Mouse (Mus musculus): ENCODE measurements around the gene Smim4. TPM values are rescaled to one million over a fixed set of nuclear protein-coding genes. Genes with fewer than 3 reads are reported as not detected.

Smim4 gene
- polyA plus RNA-seq, 1 experiment, result 108 TPM

GRCm38 (mm10) chr14:31166827-31167226 is 38.1 kb upstream of the Smim4 start:
- TF ChIP-seq FLI1 (IDR thresholded peaks at IDR 0.05; ENCODE audit: low read length) (no peak), GATA1 (IDR thresholded peaks at IDR 0.05; ENCODE audit: borderline replicate concordance, low read length) (no peak)
- H3K9me3 ChIP-seq, result peaks cover 7% of the 10 kb centered on the region
- H3K27me3 ChIP-seq (replicated peaks), result peaks cover 70% of the 10 kb centered on the region
- H3K4me3 ChIP-seq (replicated peaks), result peak overlapping the region; percentile 54
- peaks cover 84% of the 10 kb centered on the region for H3K4me1 ChIP-seq
- peaks cover 19% of the 10 kb centered on the region for H3K36me3 ChIP-seq (replicated peaks; ENCODE audit: low read length)

DNA sequence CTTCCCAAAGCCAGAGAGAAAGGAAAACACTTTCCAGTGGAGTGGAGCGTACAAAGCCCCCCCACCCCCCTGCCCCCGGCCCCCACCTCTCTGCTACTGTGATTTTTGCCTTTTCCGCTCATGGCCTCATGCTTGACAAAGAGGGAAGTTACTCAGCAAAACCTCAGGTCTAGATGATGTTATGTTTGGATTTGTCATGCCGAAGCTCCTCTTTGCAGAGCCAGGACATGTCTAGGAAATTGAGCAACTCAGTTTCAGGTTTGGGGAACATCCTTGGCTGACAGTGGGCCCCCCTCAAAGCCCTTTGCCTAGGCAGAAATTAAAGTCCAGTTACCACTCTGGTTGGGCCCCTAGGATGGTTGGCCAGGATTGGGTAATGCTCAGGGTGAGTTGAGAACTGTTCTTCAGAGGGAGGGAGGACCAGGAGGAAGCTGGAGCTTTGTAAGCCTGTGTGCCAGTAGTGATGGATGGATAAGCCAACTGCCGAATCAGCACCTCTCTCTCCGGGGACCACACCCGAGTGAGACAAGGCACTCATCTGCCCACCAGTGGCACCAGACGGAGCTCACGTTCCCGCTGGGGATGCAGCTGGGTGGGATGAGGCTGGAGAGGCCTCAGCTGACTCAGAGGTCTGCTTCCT is 37.4 kb upstream of the Smim4 start:
- H3K36me3 ChIP-seq (replicated peaks; ENCODE audit: low read length), result peaks cover 12% of the 10 kb centered on the region
- H3K4me1 ChIP-seq, result peaks cover 76% of the 10 kb centered on the region
- peaks cover 76% of the 10 kb centered on the region for H3K27me3 ChIP-seq (replicated peaks)
- H3K9me3 ChIP-seq, result peaks cover 7% of the 10 kb centered on the region
- peak overlapping the region; percentile 74 for H3K4me3 ChIP-seq (replicated peaks)
- TF ChIP-seq FLI1 (IDR thresholded peaks at IDR 0.05; ENCODE audit: low read length) (no peak), GATA1 (IDR thresholded peaks at IDR 0.05; ENCODE audit: borderline replicate concordance, low read length) (no peak)

DNA sequence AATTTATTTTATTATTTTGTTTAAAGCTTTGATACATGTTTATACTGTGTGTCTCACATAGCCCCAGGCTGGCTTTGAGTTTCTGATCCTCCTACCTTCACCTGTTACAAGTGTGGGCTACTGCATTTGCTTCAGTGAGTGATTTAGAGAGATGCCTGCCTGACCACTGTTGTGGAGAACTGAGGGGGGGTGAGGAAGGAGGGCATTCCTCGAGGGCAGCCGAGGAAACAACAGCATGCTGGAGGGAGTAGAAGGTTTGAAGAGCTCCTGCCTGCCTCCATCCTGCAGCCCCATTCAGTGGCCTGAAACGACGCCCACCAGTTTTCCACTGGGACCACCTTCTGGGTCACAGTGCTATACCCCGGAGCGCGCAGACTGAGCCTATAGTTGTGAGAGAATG is 36.7 kb upstream of the Smim4 start:
- peaks cover 83% of the 10 kb centered on the region for H3K27me3 ChIP-seq (replicated peaks)
- no peak overlapping the region for H3K4me3 ChIP-seq (replicated peaks)
- peaks cover 7% of the 10 kb centered on the region for H3K9me3 ChIP-seq

GRCm38 (mm10) chr14:31165010-31165409 is 36.3 kb upstream of the Smim4 start:
- H3K4me1 ChIP-seq, result peaks cover 72% of the 10 kb centered on the region
- peaks cover 87% of the 10 kb centered on the region for H3K27me3 ChIP-seq (replicated peaks)
- peaks cover 7% of the 10 kb centered on the region for H3K9me3 ChIP-seq
- TF ChIP-seq GATA1 (IDR thresholded peaks at IDR 0.05; ENCODE audit: borderline replicate concordance, low read length) (no peak), FLI1 (IDR thresholded peaks at IDR 0.05; ENCODE audit: low read length) (no peak)
- H3K36me3 ChIP-seq (replicated peaks; ENCODE audit: low read length), result peaks cover 1% of the 10 kb centered on the region
- no peak overlapping the region for H3K4me3 ChIP-seq (replicated peaks)

More for the DNA sequence above, 36.7 kb upstream of the Smim4 start:
- no peak for TF ChIP-seq GATA1 (IDR thresholded peaks at IDR 0.05; ENCODE audit: borderline replicate concordance, low read length)
- no peak for TF ChIP-seq FLI1 (IDR thresholded peaks at IDR 0.05; ENCODE audit: low read length)
- Histone ChIP-seq H3K36me3 (replicated peaks; ENCODE audit: low read length) (peaks cover 6% of the 10 kb centered on the region), H3K4me1 (peaks cover 72% of the 10 kb centered on the region)

GRCm38 (mm10) chr14:31164067-31164466 is 35.3 kb upstream of the Smim4 start:
- Histone ChIP-seq H3K4me3 (replicated peaks) (no peak overlapping the region), H3K27me3 (replicated peaks) (peaks cover 96% of the 10 kb centered on the region), H3K4me1 (peaks cover 64% of the 10 kb centered on the region), H3K9me3 (peaks cover 7% of the 10 kb centered on the region), H3K36me3 (replicated peaks; ENCODE audit: low read length) (no peaks in the 10 kb centered on the region)
- TF ChIP-seq GATA1 (IDR thresholded peaks at IDR 0.05; ENCODE audit: borderline replicate concordance, low read length), result no peak
- no peak for TF ChIP-seq FLI1 (IDR thresholded peaks at IDR 0.05; ENCODE audit: low read length)

GRCm38 (mm10) chr14:31161638-31162037 is 32.9 kb upstream of the Smim4 start:
- Histone ChIP-seq H3K4me3 (replicated peaks) (peak overlapping the region; percentile 78), H3K36me3 (replicated peaks; ENCODE audit: low read length) (no peaks in the 10 kb centered on the region), H3K27me3 (replicated peaks) (peaks cover 97% of the 10 kb centered on the region), H3K4me1 (peaks cover 46% of the 10 kb centered on the region), H3K9me3 (peaks cover 7% of the 10 kb centered on the region)
- TF ChIP-seq FLI1 (IDR thresholded peaks at IDR 0.05; ENCODE audit: low read length) (no peak), GATA1 (IDR thresholded peaks at IDR 0.05; ENCODE audit: borderline replicate concordance, low read length) (no peak)

- peaks cover 94% of the 10 kb centered on the region for H3K27me3 ChIP-seq (replicated peaks)
These were observed 32.4 kb upstream of the Smim4 start for GRCm38 (mm10) chr14:31161191-31161590.

GRCm38 (mm10) chr14:31160196-31161150 is 31.7 kb upstream of the Smim4 start:
- H3K27me3 ChIP-seq (replicated peaks), result peaks cover 92% of the 10 kb centered on the region
- peaks cover 11% of the 10 kb centered on the region for H3K9me3 ChIP-seq
- no peaks in the 10 kb centered on the region for H3K36me3 ChIP-seq (replicated peaks; ENCODE audit: low read length)
- TF ChIP-seq FLI1 (IDR thresholded peaks at IDR 0.05; ENCODE audit: low read length) (no peak), GATA1 (IDR thresholded peaks at IDR 0.05; ENCODE audit: borderline replicate concordance, low read length) (no peak)
- H3K4me3 ChIP-seq (replicated peaks), result peak overlapping the region; percentile 80
- peaks cover 35% of the 10 kb centered on the region for H3K4me1 ChIP-seq

More at GRCm38 (mm10) chr14:31161191-31161590, 32.4 kb upstream of the Smim4 start:
- Histone ChIP-seq H3K9me3 (peaks cover 7% of the 10 kb centered on the region), H3K36me3 (replicated peaks; ENCODE audit: low read length) (no peaks in the 10 kb centered on the region), H3K4me3 (replicated peaks) (peak overlapping the region; percentile 78), H3K4me1 (peaks cover 41% of the 10 kb centered on the region)
- TF ChIP-seq FLI1 (IDR thresholded peaks at IDR 0.05; ENCODE audit: low read length), result no peak
- TF ChIP-seq GATA1 (IDR thresholded peaks at IDR 0.05; ENCODE audit: borderline replicate concordance, low read length), result no peak

- Histone ChIP-seq H3K9me3 (peaks cover 24% of the 10 kb centered on the region), H3K4me3 (replicated peaks) (no peak overlapping the region), H3K36me3 (replicated peaks; ENCODE audit: low read length) (peaks cover 34% of the 10 kb centered on the region), H3K27me3 (replicated peaks) (peaks cover 91% of the 10 kb centered on the region), H3K4me1 (peaks cover 4% of the 10 kb centered on the region; the same call in 1 of the 2 replicates)
- TF ChIP-seq GATA1 (IDR thresholded peaks at IDR 0.05; ENCODE audit: borderline replicate concordance, low read length) (no peak), FLI1 (IDR thresholded peaks at IDR 0.05; ENCODE audit: low read length) (no peak)
These were observed 16.9 kb upstream of the Smim4 start for GRCm38 (mm10) chr14:31145694-31146093.

All from megakaryocyte, embryonic 14.5 days (primary cell).